Mouse (Mus musculus) Patski (cell line): ENCODE measurements around the gene Olfr1085. TPM values are rescaled to one million over a fixed set of nuclear protein-coding genes. Genes with fewer than 3 reads are reported as not detected.
"Not testable (repeated sequence)": the region's sequence is repeated elsewhere in the genome, so short reads cannot be mapped to it uniquely, and the experiment has no call there.

Source experiments
- ATAC-seq: fragments of 100-300 bp; one replicate; pipeline ENCODE4 v1.8.0; 2021
- CTCF ChIA-PET: fragments of 350-600 bp; sonication (Branson Sonifier 250); formaldehyde crosslinking; loops from one replicate; lab custom pipeline; 2022; ENCODE audit warnings: inconsistent platforms; lab: Charles Lee
- POLR2A ChIA-PET: fragments of 350-600 bp; sonication (Branson Sonifier 250); formaldehyde crosslinking; loops from one replicate; lab custom pipeline; 2022; ENCODE audit warnings: antibody characterized with exemption, inconsistent platforms; lab: Charles Lee
- DNase-seq: peaks from one replicate; pipeline ENCODE4 v3.0.0-alpha.2; 2011; ENCODE audit warnings: low read depth, low spot score
- H3K27me3 ChIP-seq: fragments of 371-371 bp; one replicate; pipeline ENCODE4 v1.5.1; 2021
- CTCF ChIP-seq: fragments of 100-300 bp; IDR thresholded peaks from one replicate; pipeline ENCODE4 v1.5.1; 2021
- in situ Hi-C: fragments of 300-500 bp; cut with MboI; formaldehyde crosslinking; loops from 3 replicates; pipeline ENCODE4 v1.11.1; 2018; ENCODE audit warnings: low pct_unique_long_range_greater_than_20kb, mixed read lengths
- polyA plus RNA-seq: library from polyadenylated mRNA; unstranded; gene quantifications from one replicate; pipeline ENCODE4 v1.2.3, GENCODE M21; 2021

Olfr1085 gene
- not detected for polyA plus RNA-seq

DNA sequence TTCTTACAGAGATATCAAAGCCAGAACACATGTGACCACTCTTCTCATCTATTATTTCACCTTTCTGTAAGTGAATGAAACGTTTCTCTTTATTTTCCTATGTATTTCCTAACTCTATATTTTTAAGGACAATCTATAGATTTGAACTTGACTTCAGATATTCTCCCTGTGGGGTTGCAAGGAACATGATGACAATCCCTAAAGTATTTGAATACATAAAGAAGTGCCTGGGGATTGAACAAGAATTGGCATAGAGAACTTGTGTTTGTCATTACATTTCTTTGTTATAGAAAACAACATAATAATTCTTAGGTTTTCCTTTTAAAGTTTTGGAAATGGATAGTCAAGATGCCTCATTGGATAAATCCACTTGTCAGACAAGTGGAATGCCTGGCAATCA lies at the start of gene Olfr1085:
Olfr1085 (minus strand) TSS at position 101 of the 400 bp plus-strand sequence.
- TF ChIP-seq CTCF: no peak
- DNase-seq (no peak), ATAC-seq (no peak)
- in situ Hi-C loops: no loop called here
- CTCF ChIA-PET: no interaction called here
- POLR2A ChIA-PET: no interaction called here
- H3K27me3 ChIP-seq: no peaks in the 10 kb centered on the region

DNA sequence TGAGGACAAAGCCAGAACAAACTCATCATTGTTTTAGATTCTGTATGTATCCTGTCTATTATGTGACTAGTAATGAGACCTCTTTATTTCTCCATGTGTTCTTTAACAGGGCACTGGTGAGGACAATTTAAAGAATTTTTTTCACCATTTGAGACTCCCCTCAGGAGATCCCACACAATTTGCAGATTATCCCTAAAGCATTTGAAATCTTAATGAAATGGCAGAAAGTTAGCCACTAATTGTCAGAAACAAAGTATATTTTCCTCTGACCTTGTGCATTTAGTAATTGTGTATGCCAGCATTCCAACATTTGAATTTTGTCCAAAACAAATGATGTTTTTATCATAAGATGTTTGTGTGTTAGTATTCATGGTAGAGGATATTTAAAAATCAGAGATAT lies 36.5 kb upstream of the Olfr1085 start, which contains the start of gene Olfr1087:
Olfr1087 (minus strand) TSS at position 101 of the 400 bp plus-strand sequence.
- in situ Hi-C loops: no loop called here
- no peak for ATAC-seq
- no peaks in the 10 kb centered on the region for H3K27me3 ChIP-seq
- no peak for DNase-seq
- CTCF ChIA-PET: no interaction called here
- no peak for TF ChIP-seq CTCF
- POLR2A ChIA-PET: no interaction called here

DNA sequence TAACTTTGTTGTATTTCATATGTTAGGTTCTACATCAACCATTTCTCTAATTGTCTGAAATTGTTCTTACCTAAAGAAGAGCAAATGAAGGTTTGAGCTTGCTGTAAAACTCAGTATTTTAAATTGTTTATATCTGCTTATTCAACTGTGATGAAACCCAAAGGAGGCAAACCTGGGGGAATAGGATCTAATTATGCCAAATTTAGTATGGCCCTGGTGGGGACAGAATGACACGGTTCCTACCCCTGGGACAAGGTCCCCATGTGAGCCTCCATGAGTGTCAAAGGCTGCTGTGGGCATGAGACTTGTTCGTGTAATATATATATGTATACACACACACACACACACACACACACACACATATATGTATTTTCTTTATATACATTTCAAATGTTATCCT lies 18.2 kb upstream of the Olfr1085 start, which contains the start of gene Olfr1086:
Olfr1086 (minus strand) TSS at position 101 of the 400 bp plus-strand sequence.
- ChIA-PET CTCF (no interaction called here), POLR2A (no interaction called here)
- ATAC-seq (no peak), DNase-seq (no peak)
- in situ Hi-C loops: no loop called here
- no peak for TF ChIP-seq CTCF
- H3K27me3 ChIP-seq: no peaks in the 10 kb centered on the region

DNA sequence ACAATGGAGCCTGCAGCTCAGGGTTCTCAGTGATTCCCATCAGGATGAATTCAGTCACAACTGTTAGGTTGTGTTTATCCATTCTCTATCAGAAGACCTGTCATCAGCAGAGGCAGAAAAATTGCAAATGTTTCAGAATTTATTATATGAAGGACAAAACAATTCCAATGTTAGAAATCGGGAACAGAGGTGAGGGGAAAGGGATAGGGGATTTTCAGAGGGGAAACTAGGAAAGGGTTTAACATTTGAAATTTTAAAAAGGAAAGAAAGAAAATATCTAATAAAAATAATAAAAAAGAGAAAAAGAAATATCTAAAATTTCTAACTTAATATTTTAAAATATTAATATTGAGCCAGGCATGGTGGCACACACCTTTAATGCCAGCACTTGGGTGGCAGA lies 22.2 kb downstream of the Olfr1085 start, which contains the start of gene Olfr1084:
Olfr1084 (minus strand) TSS at position 101 of the 400 bp plus-strand sequence.
- CTCF ChIA-PET, POLR2A ChIA-PET, ATAC-seq, H3K27me3 ChIP-seq, DNase-seq, in situ Hi-C loops: not testable (repeated sequence)

Other genes with a start within 250 kb of the Olfr1085 start
- not detected for gene Olfr1061, start 248.0 kb downstream of the Olfr1085 start, polyA plus RNA-seq
- gene Olfr1062, start 235.3 kb downstream of the Olfr1085 start, polyA plus RNA-seq: not detected
- not detected for gene Olfr1065, start 211.4 kb downstream of the Olfr1085 start, polyA plus RNA-seq
- not detected for gene Olfr1066, start 205.8 kb downstream of the Olfr1085 start, polyA plus RNA-seq
- gene Olfr228, start 174.6 kb downstream of the Olfr1085 start, polyA plus RNA-seq: not detected
- not detected for gene Olfr1076, start 153.6 kb downstream of the Olfr1085 start, polyA plus RNA-seq
- gene Olfr1079, start 119.5 kb downstream of the Olfr1085 start, polyA plus RNA-seq: not detected
- gene Olfr1080, start 103.8 kb downstream of the Olfr1085 start, polyA plus RNA-seq: not detected
- not detected for gene Olfr1082, start 63.1 kb downstream of the Olfr1085 start, polyA plus RNA-seq
- gene Olfr1084, start 22.3 kb downstream of the Olfr1085 start, polyA plus RNA-seq: not detected
- not detected for gene Olfr1086, start 18.1 kb upstream of the Olfr1085 start, polyA plus RNA-seq
- gene Olfr1087, start 36.4 kb upstream of the Olfr1085 start, polyA plus RNA-seq: not detected
- gene Olfr1089, start 71.7 kb upstream of the Olfr1085 start, polyA plus RNA-seq: not detected
- gene Olfr1090, start 97.0 kb upstream of the Olfr1085 start, polyA plus RNA-seq: not detected
- gene Olfr1093, start 120.5 kb upstream of the Olfr1085 start, polyA plus RNA-seq: not detected
- not detected for gene Olfr141, start 148.0 kb upstream of the Olfr1085 start, polyA plus RNA-seq
- gene Olfr1094, start 162.6 kb upstream of the Olfr1085 start, polyA plus RNA-seq: not detected
- not detected for gene Olfr1095, start 189.7 kb upstream of the Olfr1085 start, polyA plus RNA-seq
- gene Gm13723, start 212.8 kb upstream of the Olfr1085 start, polyA plus RNA-seq: not detected
- gene Olfr1097, start 230.2 kb upstream of the Olfr1085 start, polyA plus RNA-seq: not detected